Mouse (Mus musculus) heart, postnatal 36 days (tissue): Measurements from ENCODE around the gene Pdlim3. TPM values are rescaled to one million over a fixed set of nuclear protein-coding genes. Genes with fewer than 3 reads are reported as not detected.
"Not testable (repeated sequence)": the region's sequence is repeated elsewhere in the genome, so short reads cannot be mapped to it uniquely, and the experiment has no call there.

Source experiments
- DNase-seq, 2 experiments: peaks; one replicate each; pipeline ENCODE4 v3.0.0; 2021 to 2022
- intact Hi-C: fragments of 180-260 bp; cut with DNase I; formaldehyde crosslinking; loops from one replicate; pipeline ENCODE4 v1.15.1; 2025
- total RNA-seq, 2 experiments: library from RNA; stranded (reverse); gene quantifications; 2 replicates each; pipeline ENCODE4 v1.2.3; 2021

Pdlim3 gene
- total RNA-seq = 10 to 100 TPM; 25.6 to 35.2 TPM

GRCm38 (mm10) chr8:45885202-45885685 is at the start of gene Pdlim3:
Pdlim3 (plus strand) TSS chr8:45885461.
- intact Hi-C loops = loop anchor here (2.0 to 5.0 kb wide), 3 partner anchors 40 to 68 kb away; partner anchors contain the start of gene Ccdc110
- peak; percentile 73 to 77 for DNase-seq

- no peak for DNase-seq
- intact Hi-C loops = no loop called here
These were observed 42.0 kb upstream of the Pdlim3 start for GRCm38 (mm10) chr8:45843306-45843705.

GRCm38 (mm10) chr8:45844097-45844885 is 41.0 kb upstream of the Pdlim3 start:
- intact Hi-C loops = loop anchor here (2.0 kb wide), 1 partner anchor 41 kb away; the partner anchor contains the start of gene Pdlim3
- peak; percentile 44 to 48 for DNase-seq

DNA sequence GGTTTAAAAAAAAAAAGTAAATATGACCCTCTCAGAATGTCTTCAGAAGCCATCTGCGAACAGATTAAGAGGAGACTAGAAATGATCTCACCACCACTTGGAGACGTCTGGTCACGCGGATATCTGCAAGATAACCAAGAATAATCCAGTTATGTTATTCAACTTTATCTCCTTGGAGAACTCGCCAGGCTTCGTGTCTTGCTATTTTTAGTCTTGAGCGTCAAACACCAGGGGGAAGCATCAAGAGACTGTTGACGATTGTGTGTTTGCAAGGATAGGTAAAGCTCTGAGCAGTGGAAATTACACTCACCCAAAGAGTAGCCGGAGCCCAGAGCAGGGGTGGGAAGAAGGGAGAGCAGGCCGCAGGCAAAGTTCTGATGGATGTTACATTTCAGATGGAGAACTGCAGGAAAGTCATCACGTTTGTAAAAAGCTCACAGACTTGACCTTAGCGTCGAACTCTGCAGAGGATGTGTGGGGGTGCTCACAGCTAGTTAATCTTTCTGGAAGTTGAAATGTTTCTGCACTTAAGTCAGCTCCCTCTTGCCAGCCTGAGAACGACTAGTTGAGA is 40.3 kb upstream of the Pdlim3 start:
- intact Hi-C loops = loop anchor here (2.0 kb wide), 1 partner anchor 40 kb away; the partner anchor contains the start of gene Pdlim3
- peak; percentile 26 to 53 for DNase-seq

DNA sequence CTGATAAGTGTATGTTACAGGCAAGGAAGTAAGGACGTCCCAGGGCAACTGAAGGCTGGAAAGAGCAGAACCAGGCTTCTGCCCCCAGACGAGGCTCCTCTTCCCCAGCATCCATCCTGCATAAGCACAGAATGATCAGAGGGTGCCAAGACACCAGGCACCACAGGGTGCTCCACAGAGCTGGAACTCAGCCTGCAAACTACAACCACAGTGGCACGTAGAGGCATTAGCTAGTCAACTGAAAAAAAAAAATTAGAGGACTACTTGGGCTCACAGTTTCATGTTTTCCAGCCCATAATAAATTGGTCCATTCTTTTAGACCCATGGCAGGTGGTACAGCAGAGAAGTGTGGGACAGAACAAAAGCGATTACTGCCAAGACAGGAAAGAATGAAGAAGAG is 39.4 kb upstream of the Pdlim3 start:
- no peak for DNase-seq
- intact Hi-C loops = loop anchor here (2.0 kb wide), 1 partner anchor 39 kb away; the partner anchor contains the start of gene Pdlim3

GRCm38 (mm10) chr8:45855118-45855517 is 30.1 kb upstream of the Pdlim3 start:
- DNase-seq = no peak
- intact Hi-C loops = no loop called here

DNA sequence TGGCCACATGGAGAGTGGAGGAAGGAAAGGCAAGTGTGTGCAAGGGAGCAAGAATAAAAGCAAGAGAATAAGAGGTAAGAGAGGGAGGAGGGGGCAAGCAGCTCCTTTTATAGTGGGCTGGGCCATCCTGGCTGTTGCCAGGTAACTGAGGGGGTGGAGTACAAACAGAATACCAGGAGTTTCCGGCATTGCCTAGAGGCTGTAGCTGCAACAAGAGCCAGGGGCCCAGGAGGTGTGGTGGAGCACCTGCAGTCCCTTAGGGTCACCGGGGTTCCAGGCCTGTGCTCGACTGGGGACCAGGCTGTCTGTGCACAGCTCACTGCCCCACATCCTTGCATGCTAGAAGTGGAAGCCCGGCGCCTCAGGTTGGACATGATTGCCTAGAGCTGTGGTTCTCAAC is 27.5 kb upstream of the Pdlim3 start:
- intact Hi-C loops = no loop called here
- no peak for DNase-seq

DNA sequence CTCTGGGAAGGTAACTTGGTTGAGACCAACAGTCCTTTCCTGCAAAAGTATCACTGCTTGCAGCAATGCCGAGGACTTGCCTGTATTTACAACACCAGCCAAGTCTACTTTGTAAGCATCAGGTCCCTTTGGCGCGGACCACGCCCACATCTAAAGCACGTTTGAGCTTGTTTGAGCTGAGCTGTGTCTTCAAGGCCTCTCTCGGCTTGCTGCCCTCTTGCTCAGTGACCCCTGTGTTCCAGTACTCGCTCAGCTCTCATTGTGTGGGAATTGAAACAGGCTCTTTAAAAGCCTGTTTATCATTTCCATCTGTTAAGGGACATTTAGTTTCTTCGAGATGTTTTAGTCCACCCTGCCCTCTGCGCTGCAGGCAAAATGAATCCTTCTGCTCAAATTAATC is 26.9 kb upstream of the Pdlim3 start:
- intact Hi-C loops = no loop called here
- DNase-seq = no peak

DNA sequence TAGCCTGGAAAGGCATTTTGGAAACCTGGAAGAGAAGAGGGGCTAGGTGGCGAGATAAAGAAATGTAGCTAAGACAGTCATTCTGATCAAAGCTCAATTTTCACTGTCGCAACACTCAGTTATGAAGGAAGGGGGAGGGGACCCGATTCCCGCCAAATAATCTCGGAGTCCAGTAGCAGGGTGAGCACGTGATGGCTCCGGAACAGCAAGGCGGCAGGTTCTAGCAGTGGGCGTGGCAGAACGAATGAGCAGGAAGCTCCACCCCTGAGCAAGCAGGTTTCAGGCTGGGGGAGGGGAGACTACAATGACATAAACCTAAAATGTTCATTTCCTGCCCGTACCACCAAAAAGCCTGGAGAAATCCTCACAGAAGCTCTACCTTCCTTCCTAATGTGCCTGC is 13.7 kb upstream of the Pdlim3 start:
- intact Hi-C loops = not testable (repeated sequence)
- DNase-seq = peak in 1 of 2 experiments; percentile 26

GRCm38 (mm10) chr8:45872077-45872476 is 13.2 kb upstream of the Pdlim3 start:
- intact Hi-C loops = no loop called here
- DNase-seq = peak; percentile 63 to 67

- DNase-seq = peak; percentile 89 to 91
- intact Hi-C loops = no loop called here
These were observed 10.2 kb upstream of the Pdlim3 start for GRCm38 (mm10) chr8:45874945-45875626.

- intact Hi-C loops = no loop called here
- DNase-seq = no peak
These were observed 8.9 kb upstream of the Pdlim3 start for GRCm38 (mm10) chr8:45876397-45876796.

DNA sequence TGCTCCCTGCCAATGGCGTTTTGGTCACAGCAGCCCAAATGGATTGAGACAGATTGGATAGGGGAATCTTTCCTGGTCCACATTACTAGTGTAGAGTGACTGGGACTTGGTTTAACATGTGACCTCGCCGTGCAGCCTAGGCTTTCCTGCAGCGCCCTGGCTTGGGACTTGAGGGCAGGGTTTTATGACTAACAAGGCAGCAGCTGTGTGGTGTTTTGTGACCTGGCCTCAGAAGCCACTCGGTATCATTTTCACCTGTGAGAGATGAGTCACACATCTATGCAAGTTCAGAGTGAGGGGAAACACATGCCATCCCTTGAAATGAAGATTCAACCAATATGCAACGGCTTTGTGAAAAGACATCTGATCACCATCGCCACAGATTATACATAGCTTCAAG is 7.6 kb upstream of the Pdlim3 start:
- no peak for DNase-seq
- intact Hi-C loops = no loop called here

DNA sequence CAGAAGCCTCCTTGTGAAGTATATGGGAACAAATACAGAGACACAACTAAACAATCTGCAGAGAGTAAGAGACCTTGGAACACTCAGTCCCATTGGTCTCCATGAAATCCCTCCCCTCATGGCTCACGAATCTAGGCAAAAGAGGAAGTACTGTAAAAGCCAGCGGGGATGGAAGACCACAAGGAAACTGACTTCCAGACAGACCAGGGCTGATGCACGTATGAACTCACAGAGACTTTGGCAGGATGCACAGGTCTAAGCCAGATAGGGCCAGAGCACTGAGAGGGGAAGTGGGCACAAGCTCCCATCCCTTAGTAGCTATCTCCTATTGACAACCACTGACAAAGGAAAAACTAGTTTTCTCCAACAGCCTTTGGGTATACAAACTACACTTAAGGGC is 4.8 kb upstream of the Pdlim3 start:
- no peak for DNase-seq
- intact Hi-C loops = no loop called here

DNA sequence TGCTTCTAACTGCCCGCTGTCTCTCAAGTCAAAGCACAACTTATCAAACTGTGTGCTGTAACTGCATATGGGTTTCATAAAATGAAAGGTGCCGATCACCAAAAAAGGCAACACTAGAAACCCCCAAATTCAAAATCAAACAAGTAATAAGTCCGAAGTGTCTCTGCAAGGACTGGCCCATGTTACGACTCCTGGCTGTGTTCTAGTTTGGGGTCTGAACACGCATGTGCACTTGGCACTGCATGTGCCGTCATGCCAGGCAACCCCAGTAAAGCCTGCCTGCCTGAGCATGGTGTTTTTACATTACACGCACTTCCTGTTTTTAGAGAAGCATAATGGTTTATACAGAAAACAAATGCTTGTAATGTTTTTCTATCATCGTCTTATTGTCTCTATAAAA is 3.5 kb upstream of the Pdlim3 start:
- DNase-seq = no peak
- intact Hi-C loops = loop anchor here (2.0 kb wide), 1 partner anchor 31 kb away; no protein-coding TSS in a partner anchor

- intact Hi-C loops = loop anchor here (2.0 kb wide), 3 partner anchors 29 to 67 kb away; no protein-coding TSS in a partner anchor
These were observed 1.5 kb upstream of the Pdlim3 start for GRCm38 (mm10) chr8:45883793-45884192.

GRCm38 (mm10) chr8:45884552-45884951 is 709 bp upstream of the Pdlim3 start:
- intact Hi-C loops = loop anchor here (2.0 kb wide), 2 partner anchors 40 to 68 kb away; no protein-coding TSS in a partner anchor
- peak; percentile 37 to 48 for DNase-seq

More at GRCm38 (mm10) chr8:45883793-45884192, 1.5 kb upstream of the Pdlim3 start:
- DNase-seq = no peak

DNA sequence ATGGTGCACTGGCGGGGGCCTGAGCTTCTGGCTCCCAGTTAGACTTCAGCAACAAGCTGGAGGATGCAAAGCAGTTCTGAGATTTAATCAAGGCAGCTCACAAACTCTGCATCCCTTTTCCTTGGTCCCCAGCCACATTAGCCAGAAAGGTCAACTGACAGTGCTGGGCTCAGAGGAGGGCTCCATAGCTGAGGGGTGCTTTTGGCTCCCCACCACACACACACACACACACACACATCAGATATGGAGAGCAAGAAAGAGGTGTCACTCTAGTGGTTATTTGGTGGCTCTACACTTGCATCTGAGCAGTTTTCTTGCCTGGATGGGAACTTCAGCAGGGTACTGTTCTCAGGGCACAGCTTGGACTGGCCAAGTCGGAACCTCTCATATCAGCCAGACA is 514 bp downstream of the Pdlim3 start:
- intact Hi-C loops = loop anchor here (2.0 to 5.0 kb wide), 3 partner anchors 41 to 69 kb away; partner anchors contain the start of gene Ccdc110
- DNase-seq = no peak

DNA sequence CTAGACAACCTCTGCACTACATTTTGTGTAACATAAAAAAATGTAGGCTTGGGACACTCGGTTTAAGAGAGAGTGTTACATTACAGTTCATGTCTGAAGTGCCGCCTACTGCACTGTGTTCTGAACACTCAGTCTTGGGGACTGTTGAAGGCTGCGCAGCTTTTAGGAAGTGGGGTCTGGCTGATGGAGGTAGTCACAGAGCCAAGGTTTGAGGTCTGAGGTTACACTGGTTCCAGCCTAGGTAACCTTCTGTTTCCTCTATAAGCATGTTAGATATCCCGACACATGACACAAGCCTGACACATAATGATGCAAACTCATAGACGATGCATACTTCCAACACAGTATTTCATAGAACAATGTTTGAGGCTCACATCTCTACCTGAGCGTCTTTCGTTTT is 4.5 kb downstream of the Pdlim3 start:
- DNase-seq = no peak
- intact Hi-C loops = loop anchor here (5.0 kb wide), 1 partner anchor 43 kb away; the partner anchor contains the start of gene Ccdc110

- intact Hi-C loops = no loop called here
- no peak for DNase-seq
These were observed 11.3 kb downstream of the Pdlim3 start for GRCm38 (mm10) chr8:45896590-45896989.

DNA sequence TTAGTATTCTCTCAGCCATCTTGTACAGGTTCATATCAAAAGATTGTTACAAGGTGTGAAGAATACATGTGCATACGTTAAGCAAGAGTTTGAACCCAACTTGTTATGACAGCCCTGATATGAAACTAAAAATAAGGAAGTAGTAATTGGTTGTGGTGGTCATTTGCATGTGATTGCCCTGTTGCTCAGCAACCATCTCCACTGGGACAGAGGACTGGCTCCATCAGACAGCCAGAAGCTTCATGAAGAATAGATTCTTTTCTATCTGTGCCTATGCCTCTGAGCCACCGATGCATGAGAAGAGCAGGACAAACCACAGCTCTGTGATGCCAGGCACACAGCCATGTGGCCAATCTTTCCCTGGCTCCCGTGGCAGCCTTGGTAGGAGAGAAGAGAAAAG is 14.5 kb downstream of the Pdlim3 start:
- no peak for DNase-seq

More for the DNA sequence above, 14.5 kb downstream of the Pdlim3 start:
- intact Hi-C loops = no loop called here
